Mouse (Mus musculus): Measurements from ENCODE around the gene Rhobtb1. TPM values are rescaled to one million over a fixed set of nuclear protein-coding genes. Genes with fewer than 3 reads are reported as not detected.

The Rhobtb1 gene
- polyA plus RNA-seq, 1 experiment from 2014 or later, result 28.4 TPM

DNA sequence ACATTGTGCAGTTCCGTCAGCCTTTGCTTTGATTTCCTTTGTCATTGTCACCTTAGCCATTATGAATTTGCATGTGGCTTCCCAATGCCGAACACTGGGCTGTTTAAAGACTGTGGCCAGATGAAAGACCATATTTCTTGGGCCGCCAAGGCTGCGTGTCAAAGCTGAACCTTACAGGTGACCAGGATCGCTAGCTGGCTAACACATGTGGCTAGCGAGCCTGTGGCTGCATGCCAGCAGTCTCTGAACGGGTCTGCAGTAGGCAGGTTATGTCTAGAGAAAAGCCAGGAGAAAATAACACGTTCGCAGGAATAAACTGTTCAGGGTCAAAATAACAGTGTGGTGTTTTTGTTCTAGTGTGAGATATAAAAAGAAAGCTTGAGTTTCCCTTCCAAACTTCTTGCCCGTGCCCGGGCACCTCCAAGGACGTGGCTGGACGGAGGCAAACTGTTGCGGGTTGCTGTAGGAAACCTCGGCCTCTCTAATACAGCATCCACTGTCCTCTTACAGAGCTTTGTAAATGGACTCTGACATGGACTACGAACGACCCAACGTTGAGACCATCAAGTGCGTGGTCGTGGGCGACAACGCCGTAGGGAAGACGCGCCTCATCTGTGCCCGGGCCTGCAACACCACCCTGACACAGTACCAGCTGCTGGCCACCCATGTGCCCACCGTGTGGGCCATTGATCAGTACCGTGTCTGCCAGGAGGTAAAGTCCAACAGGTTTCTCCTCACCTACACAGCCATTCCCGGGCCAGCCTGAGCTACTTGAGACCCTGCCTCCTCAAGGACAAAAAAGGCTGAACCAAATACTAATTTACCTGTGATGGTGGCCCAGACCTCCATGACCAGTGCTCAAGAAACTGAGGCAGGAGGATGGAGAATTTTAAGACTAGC is 97.3 kb downstream of the Rhobtb1 start:
- Histone ChIP-seq H3K36me3 (peaks cover 5% of the 10 kb centered on the region; the same call in 1 of the 2 replicates), H3K9me3 (replicated peaks) (no peaks in the 10 kb centered on the region), H3K4me1 (peaks cover 13% of the 10 kb centered on the region), H3K9ac (no peak overlapping the region), H3K4me2 (replicated peaks) (no peak overlapping the region), H3K4me3 (replicated peaks) (no peak overlapping the region), H3K27me3 (no peaks in the 10 kb centered on the region), H3K27ac (replicated peaks) (no peak overlapping the region)
- no peak for ATAC-seq (ENCODE audit: insufficient number of reproducible peaks, low FRiP score, low TSS enrichment, low read depth)
- WGBS, result 89% methylated on average over 29 of the region's 29 CpGs

DNA sequence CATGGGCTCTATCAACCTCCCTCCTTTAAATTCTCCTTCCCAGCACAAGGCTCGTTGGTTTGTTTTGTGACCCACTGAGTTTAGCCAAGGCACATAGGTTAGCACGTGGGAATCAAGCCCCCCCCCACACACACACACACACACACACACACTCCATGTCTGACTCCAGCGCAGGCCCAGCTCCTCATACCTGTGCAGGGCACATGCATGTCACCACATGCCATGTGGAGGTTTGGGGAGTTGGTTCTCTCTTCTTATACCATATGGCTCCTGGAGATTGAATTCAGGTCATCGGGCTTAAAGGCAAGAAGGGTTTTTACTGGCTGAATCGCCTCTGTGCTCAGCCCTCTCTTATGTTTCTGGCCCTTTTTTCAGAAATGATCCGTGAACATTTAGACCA is 100.0 kb downstream of the Rhobtb1 start:
- Histone ChIP-seq H3K36me3 (peaks cover 5% of the 10 kb centered on the region; the same call in 1 of the 2 replicates), H3K4me2 (replicated peaks) (no peak overlapping the region), H3K27me3 (no peaks in the 10 kb centered on the region), H3K9me3 (replicated peaks) (no peaks in the 10 kb centered on the region), H3K27ac (replicated peaks) (no peak overlapping the region), H3K4me1 (peaks cover 25% of the 10 kb centered on the region), H3K9ac (no peak overlapping the region), H3K4me3 (replicated peaks) (no peak overlapping the region)
- ATAC-seq (ENCODE audit: insufficient number of reproducible peaks, low FRiP score, low TSS enrichment, low read depth), result no peak
- WGBS, result 84% methylated on average over 6 of the region's 6 CpGs

DNA sequence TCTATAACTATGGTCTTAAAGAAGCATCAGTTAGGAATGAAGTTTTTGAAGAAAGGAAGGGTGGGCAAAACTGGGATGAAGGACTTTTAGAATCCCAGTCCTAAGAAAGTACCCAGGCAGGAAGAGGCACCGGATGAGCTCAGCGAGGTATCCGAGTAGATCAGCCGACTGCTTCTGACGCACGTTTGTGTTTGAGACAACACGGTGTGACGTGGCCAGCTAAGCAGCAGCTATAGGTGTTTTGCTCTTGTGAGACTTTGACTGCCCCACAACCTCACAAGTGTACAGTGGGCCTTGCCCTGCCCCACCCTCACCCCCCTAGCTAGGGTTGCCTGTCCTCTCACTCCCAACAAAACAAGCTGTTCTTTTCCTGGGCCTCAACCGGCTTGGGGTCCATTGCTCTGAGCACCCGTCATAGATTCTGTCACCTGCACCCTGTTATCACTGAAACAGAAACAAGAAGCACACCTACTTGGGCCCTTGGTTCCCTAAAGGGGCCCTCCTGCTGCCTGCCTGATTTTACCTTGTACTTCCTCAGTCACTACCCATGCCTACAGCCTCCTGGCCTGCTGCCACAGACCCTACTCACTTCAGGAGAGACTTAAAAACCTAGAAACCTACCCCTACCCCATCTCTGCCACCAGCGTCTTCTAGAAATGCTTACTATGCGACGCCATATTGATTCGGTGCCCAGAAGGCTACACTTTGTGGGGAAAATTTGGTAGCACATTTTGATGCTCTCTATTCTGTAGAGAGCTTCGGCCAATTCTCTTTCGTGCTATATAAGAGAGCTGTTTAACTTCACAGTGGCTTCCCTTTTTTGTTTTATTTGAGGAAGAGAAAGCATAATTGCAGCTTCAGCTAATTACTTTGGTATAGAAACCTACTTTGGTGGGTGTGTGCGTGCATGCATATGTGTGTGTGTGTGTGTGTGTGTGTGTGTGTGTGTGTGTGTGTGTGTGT is 101.2 kb downstream of the Rhobtb1 start:
- no peak for ATAC-seq (ENCODE audit: insufficient number of reproducible peaks, low FRiP score, low TSS enrichment, low read depth)
- H3K27ac ChIP-seq (replicated peaks), result peak overlapping the region; percentile 78
- H3K4me1 ChIP-seq, result peaks cover 25% of the 10 kb centered on the region
- no peak overlapping the region for H3K4me3 ChIP-seq (replicated peaks)
- H3K9me3 ChIP-seq (replicated peaks), result no peaks in the 10 kb centered on the region
- no peak overlapping the region for H3K4me2 ChIP-seq (replicated peaks)
- peaks cover 5% of the 10 kb centered on the region; the same call in 1 of the 2 replicates for H3K36me3 ChIP-seq
- H3K27me3 ChIP-seq, result no peaks in the 10 kb centered on the region
- no peak overlapping the region for H3K9ac ChIP-seq
- WGBS, result 81% methylated on average over 17 of the region's 17 CpGs

DNA sequence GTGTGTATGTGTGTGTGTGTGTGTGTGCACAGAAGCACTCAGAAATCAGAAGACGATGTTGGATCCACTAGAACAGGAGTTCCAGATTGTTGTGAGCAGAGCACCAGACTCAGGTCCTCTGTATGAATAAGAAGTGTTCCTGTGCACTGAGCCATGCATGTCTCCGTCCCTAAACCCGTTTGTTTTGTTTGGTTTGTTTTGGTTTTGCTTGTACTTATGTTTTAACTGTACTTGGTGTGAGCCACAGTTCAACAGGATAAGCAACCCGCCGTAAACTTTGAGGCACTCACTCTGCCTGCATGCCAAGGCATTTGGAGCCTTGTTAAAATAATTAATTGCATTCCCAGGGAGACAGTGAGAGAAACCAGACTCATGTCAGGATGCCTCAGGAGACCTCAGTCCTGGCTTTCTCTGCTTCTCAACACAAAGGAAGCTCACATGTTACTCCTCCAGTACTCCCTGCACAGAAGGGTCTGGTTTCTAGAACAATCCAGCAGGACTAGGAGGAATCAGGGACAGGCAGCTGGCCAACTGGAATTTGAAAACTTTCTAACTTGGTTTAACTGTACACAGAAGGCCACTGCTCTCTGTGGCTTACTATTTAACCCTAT is 101.9 kb downstream of the Rhobtb1 start:
- H3K9me3 ChIP-seq (replicated peaks), result no peaks in the 10 kb centered on the region
- H3K4me3 ChIP-seq (replicated peaks), result no peak overlapping the region
- H3K4me1 ChIP-seq, result peaks cover 25% of the 10 kb centered on the region
- H3K9ac ChIP-seq, result no peak overlapping the region
- no peaks in the 10 kb centered on the region for H3K27me3 ChIP-seq
- H3K4me2 ChIP-seq (replicated peaks), result no peak overlapping the region
- peak; percentile 75 for ATAC-seq (ENCODE audit: insufficient number of reproducible peaks, low FRiP score, low TSS enrichment, low read depth)
- 27% methylated on average over 5 of the region's 5 CpGs for WGBS
- peaks cover 5% of the 10 kb centered on the region; the same call in 1 of the 2 replicates for H3K36me3 ChIP-seq
- peak overlapping the region; percentile 78 for H3K27ac ChIP-seq (replicated peaks)

DNA sequence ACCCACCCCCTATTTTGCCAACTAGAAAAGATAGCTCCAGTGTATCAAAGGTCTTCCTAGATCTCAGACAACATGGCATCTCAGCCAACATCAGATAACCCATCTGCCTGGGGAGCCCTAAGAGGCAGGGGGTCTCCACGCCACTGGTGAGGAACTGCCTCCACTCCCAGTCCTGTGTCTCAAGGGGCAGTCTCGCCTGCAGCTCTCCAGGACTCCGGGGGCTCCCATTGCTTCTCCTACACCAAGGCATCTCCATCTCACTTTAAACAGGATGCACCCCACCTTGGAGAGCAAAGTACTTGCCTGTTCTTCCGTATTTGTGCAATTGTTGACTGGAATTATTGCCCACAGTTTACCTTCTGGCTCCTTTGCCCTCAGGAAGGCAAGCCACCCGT is 102.4 kb downstream of the Rhobtb1 start:
- Histone ChIP-seq H3K9me3 (replicated peaks) (no peaks in the 10 kb centered on the region), H3K4me3 (replicated peaks) (no peak overlapping the region), H3K4me2 (replicated peaks) (no peak overlapping the region), H3K36me3 (peaks cover 5% of the 10 kb centered on the region; the same call in 1 of the 2 replicates), H3K9ac (no peak overlapping the region), H3K27ac (replicated peaks) (peak overlapping the region; percentile 78), H3K4me1 (peaks cover 25% of the 10 kb centered on the region), H3K27me3 (no peaks in the 10 kb centered on the region)
- 68% methylated on average over 5 of the region's 5 CpGs for WGBS
- ATAC-seq (ENCODE audit: insufficient number of reproducible peaks, low FRiP score, low TSS enrichment, low read depth), result no peak

DNA sequence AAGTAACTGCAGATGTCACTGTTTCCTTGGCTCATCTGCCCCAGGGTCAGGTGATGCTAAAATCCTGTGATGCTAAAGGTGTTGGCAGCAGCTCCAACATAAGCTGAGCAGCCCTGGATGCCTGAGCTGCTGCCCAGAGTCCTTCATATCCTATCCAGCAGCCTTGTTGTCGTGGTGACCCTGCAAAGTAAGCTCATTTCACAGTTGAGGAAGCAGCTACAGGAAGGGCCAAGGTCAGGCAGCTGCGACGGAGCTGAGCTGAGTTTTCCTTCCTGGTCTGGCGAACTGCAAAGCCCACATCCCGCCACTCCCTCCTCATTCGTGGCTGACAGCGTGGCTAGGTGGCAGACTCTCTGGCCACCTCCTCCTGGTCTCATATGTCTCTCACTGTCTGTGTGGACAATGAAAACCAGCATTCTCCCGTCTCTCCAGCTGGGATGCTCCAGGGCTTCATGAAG is 103.2 kb downstream of the Rhobtb1 start:
- no peak overlapping the region for H3K9ac ChIP-seq
- H3K36me3 ChIP-seq, result peaks cover 5% of the 10 kb centered on the region; the same call in 1 of the 2 replicates
- no peaks in the 10 kb centered on the region for H3K9me3 ChIP-seq (replicated peaks)
- WGBS, result 30% methylated on average over 8 of the region's 8 CpGs
- peaks cover 25% of the 10 kb centered on the region for H3K4me1 ChIP-seq
- peak overlapping the region; percentile 78 for H3K27ac ChIP-seq (replicated peaks)
- no peak for ATAC-seq (ENCODE audit: insufficient number of reproducible peaks, low FRiP score, low TSS enrichment, low read depth)
- H3K4me3 ChIP-seq (replicated peaks), result no peak overlapping the region
- H3K27me3 ChIP-seq, result no peaks in the 10 kb centered on the region
- no peak overlapping the region for H3K4me2 ChIP-seq (replicated peaks)

DNA sequence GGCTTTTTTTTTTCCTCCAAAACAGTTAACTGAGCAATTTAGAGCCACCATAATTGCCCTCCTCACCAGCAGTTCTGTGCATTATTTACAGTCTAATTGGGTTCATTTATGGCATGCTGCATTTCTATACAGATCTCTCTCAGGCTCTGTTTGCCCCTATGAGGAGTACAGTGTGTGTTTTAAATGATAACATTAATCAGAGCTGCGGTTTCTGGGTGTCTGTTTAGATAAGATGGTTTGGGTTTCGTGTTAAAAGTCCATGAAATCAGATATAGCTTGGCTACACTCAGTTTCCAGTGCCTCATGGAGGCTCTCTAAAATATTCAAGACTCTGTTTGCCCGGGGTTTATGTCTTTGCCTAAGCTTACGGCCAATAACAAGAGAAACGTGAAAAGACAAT is 104.4 kb downstream of the Rhobtb1 start:
- Histone ChIP-seq H3K27ac (replicated peaks) (no peak overlapping the region), H3K27me3 (no peaks in the 10 kb centered on the region), H3K4me3 (replicated peaks) (no peak overlapping the region), H3K36me3 (no peaks in the 10 kb centered on the region; the same call in 1 of the 2 replicates), H3K4me2 (replicated peaks) (no peak overlapping the region), H3K9me3 (replicated peaks) (no peaks in the 10 kb centered on the region), H3K4me1 (peaks cover 25% of the 10 kb centered on the region), H3K9ac (no peak overlapping the region)
- no peak for ATAC-seq (ENCODE audit: insufficient number of reproducible peaks, low FRiP score, low TSS enrichment, low read depth)
- 60% methylated on average over 5 of the region's 5 CpGs for WGBS

DNA sequence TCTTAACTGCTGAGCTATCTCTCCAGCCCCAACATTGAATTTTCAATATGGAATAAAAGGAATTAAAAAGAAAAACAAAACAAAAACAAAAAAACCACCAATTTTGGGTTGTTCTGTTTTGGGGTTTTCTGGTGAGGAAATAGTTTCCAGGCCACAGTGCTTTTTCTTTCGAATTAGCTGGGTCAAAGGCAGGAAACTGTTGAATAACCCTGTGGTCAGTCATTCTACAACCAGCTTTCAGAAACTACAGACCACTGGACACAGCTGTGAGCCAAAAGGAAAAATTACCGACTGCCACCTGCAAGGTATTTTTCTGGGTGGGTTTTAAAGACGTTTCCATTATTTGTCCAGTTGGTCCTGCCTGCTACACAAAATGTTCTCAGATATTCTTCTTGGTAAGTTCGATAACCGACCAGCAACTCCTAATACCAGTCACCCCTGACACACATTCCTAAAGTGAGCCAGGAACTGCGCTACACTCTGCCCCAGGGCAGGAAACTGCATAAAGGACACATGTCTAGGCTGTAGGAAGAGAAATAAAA is 106.4 kb downstream of the Rhobtb1 start:
- Histone ChIP-seq H3K27me3 (no peaks in the 10 kb centered on the region), H3K9ac (no peak overlapping the region), H3K4me1 (peaks cover 22% of the 10 kb centered on the region), H3K27ac (replicated peaks) (0 out of 2 replicates have a peak overlapping the region, but pooled peaks have one; percentile 22), H3K9me3 (replicated peaks) (no peaks in the 10 kb centered on the region), H3K4me2 (replicated peaks) (no peak overlapping the region), H3K36me3 (no peaks in the 10 kb centered on the region; the same call in 1 of the 2 replicates), H3K4me3 (replicated peaks) (no peak overlapping the region)
- 57% methylated on average over 6 of the region's 6 CpGs for WGBS
- no peak for ATAC-seq (ENCODE audit: insufficient number of reproducible peaks, low FRiP score, low TSS enrichment, low read depth)

DNA sequence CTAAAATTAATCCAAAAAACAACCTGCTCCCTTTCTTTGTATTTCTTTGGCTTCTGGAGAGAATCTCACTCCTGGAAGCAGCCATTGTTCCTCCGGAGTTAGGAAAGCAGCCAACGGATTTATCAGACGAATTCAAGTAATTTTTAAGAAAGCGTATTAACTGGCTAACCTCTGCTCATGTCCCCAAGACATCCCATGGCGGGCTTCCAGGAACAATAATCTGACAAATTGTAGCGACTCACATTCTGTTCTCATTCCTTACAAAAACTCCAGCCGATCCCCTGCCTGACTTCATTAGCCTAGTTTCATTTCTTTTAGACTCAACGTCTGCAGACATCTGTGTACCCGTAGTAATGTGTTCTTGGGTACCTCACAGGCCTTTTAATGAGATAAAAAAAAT is 107.4 kb downstream of the Rhobtb1 start:
- ATAC-seq (ENCODE audit: insufficient number of reproducible peaks, low FRiP score, low TSS enrichment, low read depth), result no peak
- H3K27ac ChIP-seq (replicated peaks), result peak overlapping the region; percentile 34; the same call in 1 of the 2 replicates

DNA sequence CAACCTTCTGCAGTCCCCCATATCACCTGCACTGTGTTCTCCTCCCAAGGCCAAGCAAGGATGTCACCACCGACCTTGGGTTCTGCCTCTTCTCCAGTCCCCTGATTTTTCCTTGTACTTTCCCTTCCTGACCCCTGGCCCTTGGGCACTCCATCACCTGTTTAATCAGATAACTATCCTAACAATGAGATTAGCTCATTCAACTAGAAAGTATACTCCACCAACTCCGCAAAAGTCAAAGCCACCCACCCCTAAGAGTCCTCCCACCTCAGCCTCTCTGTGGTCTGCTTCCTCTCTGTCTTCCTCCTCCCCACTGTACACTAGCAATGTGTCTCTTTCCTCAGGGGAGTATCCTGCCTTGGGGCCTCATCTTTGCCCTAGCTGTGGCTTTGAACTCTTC is 107.9 kb downstream of the Rhobtb1 start:
- 70% methylated on average over 2 of the region's 2 CpGs for WGBS
- Histone ChIP-seq H3K36me3 (no peaks in the 10 kb centered on the region; the same call in 1 of the 2 replicates), H3K27me3 (no peaks in the 10 kb centered on the region), H3K9me3 (replicated peaks) (no peaks in the 10 kb centered on the region), H3K4me1 (peaks cover 15% of the 10 kb centered on the region), H3K4me3 (replicated peaks) (no peak overlapping the region), H3K9ac (no peak overlapping the region), H3K4me2 (replicated peaks) (no peak overlapping the region), H3K27ac (replicated peaks) (peak overlapping the region; percentile 34)
- ATAC-seq (ENCODE audit: insufficient number of reproducible peaks, low FRiP score, low TSS enrichment, low read depth), result no peak

More for the DNA sequence above, 107.4 kb downstream of the Rhobtb1 start:
- Histone ChIP-seq H3K4me2 (replicated peaks) (no peak overlapping the region), H3K9me3 (replicated peaks) (no peaks in the 10 kb centered on the region), H3K4me3 (replicated peaks) (no peak overlapping the region), H3K36me3 (no peaks in the 10 kb centered on the region; the same call in 1 of the 2 replicates), H3K27me3 (no peaks in the 10 kb centered on the region), H3K4me1 (peaks cover 21% of the 10 kb centered on the region), H3K9ac (no peak overlapping the region)
- 57% methylated on average over 9 of the region's 9 CpGs for whole genome bisulfite sequencing

Data from embryonic facial prominence, embryonic 15.5 days (tissue).